ENCODE assay signal across 9 mouse cellular contexts in genomic region chr19:9083010-9083355, GRCm38 (mm10). TPM values are rescaled to one million over a fixed set of nuclear protein-coding genes. Genes with fewer than 3 reads are reported as not detected.
DNase-seq lines count a peak whose midpoint lies in the region; ATAC-seq and TF ChIP-seq lines count a peak whose summit lies in the region.
"Had no signal": no experiment of that assay in that cellular context is flagged by ENCODE, and none has a peak within 500 bp of the region (broad histone marks: within the 10 kb centered on the region; RNA-seq: fewer than 3 reads in every experiment).

No protein-coding gene starts in this region.

- no peaks in the 10 kb centered on the region for H3K9me3 ChIP-seq in kidney, embryonic 16.5 days (ENCODE audit: low read length)
- H3K9me3 ChIP-seq in kidney, embryonic 15.5 days (replicated peaks), result no peaks in the 10 kb centered on the region
- no peaks in the 10 kb centered on the region for H3K9me3 ChIP-seq in hindbrain, embryonic 14.5 days (ENCODE audit: control insufficient read depth, low read length)

- H3K9ac ChIP-seq in kidney, embryonic 16.5 days (replicated peaks; ENCODE audit: low read length), result peak overlapping the region; percentile 53; the same call in 1 of the 2 replicates
- no peak overlapping the region for H3K9ac ChIP-seq in kidney, embryonic 15.5 days
- H3K9ac ChIP-seq in hindbrain, embryonic 14.5 days, result no peak overlapping the region
- H3K9ac ChIP-seq: liver, embryonic 14.5 days had no signal

- DNase-seq in Patski (ENCODE audit: low read depth, low spot score), result no peak
- no peak for DNase-seq in hindbrain, embryonic 14.5 days (ENCODE audit: low spot score)
- DNase-seq in left cerebral cortex, adult 9 months (ENCODE audit: low spot score in 2 of 2), result no peak
- no peak for DNase-seq in layer of hippocampus, postnatal 36 days
- no peak for DNase-seq in layer of hippocampus, adult 11-12 months (ENCODE audit: low spot score)

- peak; percentile 33; the same call in 1 of the 2 replicates for ATAC-seq in kidney, embryonic 16.5 days (ENCODE audit: low FRiP score, low TSS enrichment)
- no peak; the same call in 1 of the 2 replicates for ATAC-seq in kidney, embryonic 15.5 days (replicated peaks; ENCODE audit: low FRiP score)
- ATAC-seq in Patski, result peak; percentile 50
- 0 out of 2 replicates have a peak, but pooled peaks have one; percentile 3 for ATAC-seq in hindbrain, embryonic 14.5 days (ENCODE audit: low FRiP score)
- ATAC-seq in monocyte, adult 5-6 weeks (replicated peaks; ENCODE audit: insufficient number of reproducible peaks, low FRiP score, low TSS enrichment, poor library complexity, severe bottlenecking), result 0 out of 2 replicates have a peak, but pooled peaks have one; percentile 3

- in situ Hi-C loops in Patski (cut with MboI; ENCODE audit: low pct_unique_long_range_greater_than_20kb), result no loop called here

- CTCF ChIA-PET in Patski (lab: Charles Lee), result interaction anchor here (0.6 to 5.7 kb wide), 27 partner anchors 9 to 224 kb away, joined by 3 to 40 read pairs (median 4); partner anchors contain the start of gene Tut1

- TF ChIP-seq CTCF in Patski (IDR thresholded peaks at IDR 0.05), result no peak

- H3K4me1 ChIP-seq in kidney, embryonic 16.5 days (ENCODE audit: insufficient read depth, low read length), result peaks cover 10% of the 10 kb centered on the region; the same call in 1 of the 2 replicates
- H3K4me1 ChIP-seq in kidney, embryonic 15.5 days, result peaks cover 15% of the 10 kb centered on the region
- 0 out of 2 replicates have a peak, but pooled peaks cover 4% of the 10 kb centered on the region for H3K4me1 ChIP-seq in hindbrain, embryonic 14.5 days (replicated peaks; ENCODE audit: control insufficient read depth, insufficient read depth, low read length)

- 83% methylated on average over 2 of the region's 2 CpGs for WGBS in kidney, embryonic 16.5 days
- 79% methylated on average over 2 of the region's 2 CpGs for WGBS in kidney, embryonic 15.5 days
- WGBS in hindbrain, embryonic 14.5 days, result 82% methylated on average over 2 of the region's 2 CpGs

- H3K4me3 ChIP-seq in kidney, embryonic 16.5 days (ENCODE audit: low read length), result no peak overlapping the region
- H3K4me3 ChIP-seq in kidney, embryonic 15.5 days (replicated peaks), result no peak overlapping the region
- no peak overlapping the region for H3K4me3 ChIP-seq in hindbrain, embryonic 14.5 days (replicated peaks; ENCODE audit: low read length)

- H3K36me3 ChIP-seq in kidney, embryonic 16.5 days (ENCODE audit: insufficient read depth, low read length), result no peaks in the 10 kb centered on the region
- no peaks in the 10 kb centered on the region for H3K36me3 ChIP-seq in kidney, embryonic 15.5 days
- no peaks in the 10 kb centered on the region for H3K36me3 ChIP-seq in hindbrain, embryonic 14.5 days (replicated peaks; ENCODE audit: control insufficient read depth, insufficient read depth)

- H3K27me3 ChIP-seq in kidney, embryonic 16.5 days (ENCODE audit: insufficient read depth, low read length), result no peaks in the 10 kb centered on the region
- no peaks in the 10 kb centered on the region for H3K27me3 ChIP-seq in kidney, embryonic 15.5 days
- no peaks in the 10 kb centered on the region for H3K27me3 ChIP-seq in Patski
- no peaks in the 10 kb centered on the region for H3K27me3 ChIP-seq in hindbrain, embryonic 14.5 days (ENCODE audit: control insufficient read depth, insufficient read depth, low read length)

- POLR2A ChIA-PET in Patski (lab: Charles Lee), result interaction anchor here (0.9 to 2.0 kb wide), 7 partner anchors 13 to 139 kb away, joined by 3 to 9 read pairs (median 5); partner anchors contain the start of gene Ahnak

- no peak overlapping the region for H3K27ac ChIP-seq in kidney, embryonic 16.5 days (ENCODE audit: low read length)
- no peak overlapping the region for H3K27ac ChIP-seq in kidney, embryonic 15.5 days
- no peak overlapping the region for H3K27ac ChIP-seq in hindbrain, embryonic 14.5 days
- H3K27ac ChIP-seq: liver, embryonic 14.5 days had no signal

- H3K4me2 ChIP-seq in kidney, embryonic 16.5 days (replicated peaks; ENCODE audit: low read depth, low read length), result peak overlapping the region; percentile 47; the same call in 1 of the 2 replicates
- H3K4me2 ChIP-seq in kidney, embryonic 15.5 days, result no peak overlapping the region
- H3K4me2 ChIP-seq in hindbrain, embryonic 14.5 days (replicated peaks), result no peak overlapping the region

RNA-seq across cellular contexts. Expression of gene Scgb1a1, which starts 4.8 kb away (rescaled TPM):
- polyA plus RNA-seq in kidney, embryonic 16.5 days (2015; fragmentation: Nextera tagmentation; extraction: Ambion mirVana), result 0.76 TPM in 1 of 2 replicates, not detected in the other
- not detected in 2 replicates for polyA plus RNA-seq in kidney, embryonic 15.5 days (2015; fragmentation: Nextera tagmentation; extraction: Ambion mirVana)
- polyA plus RNA-seq in Patski (2021), result not detected
- polyA plus RNA-seq in hindbrain, embryonic 14.5 days (2014; fragmentation: Nextera tagmentation; extraction: Ambion mirVana), result not detected in 2 replicates
- not detected in 3 replicates for total RNA-seq in monocyte, adult 5-6 weeks (2017)
- not detected for total RNA-seq in layer of hippocampus, postnatal 36 days (2021)
- polyA plus RNA-seq: liver, embryonic 14.5 days had no signal

RNA-seq across cellular contexts. Expression of gene Asrgl1, which starts 52.5 kb away (rescaled TPM):
- 15.0 and 15.1 TPM in 2 replicates for polyA plus RNA-seq in kidney, embryonic 16.5 days (2015; fragmentation: Nextera tagmentation; extraction: Ambion mirVana)
- 19.4 and 22.0 TPM in 2 replicates for polyA plus RNA-seq in kidney, embryonic 15.5 days (2015; fragmentation: Nextera tagmentation; extraction: Ambion mirVana)
- 9.5 TPM for polyA plus RNA-seq in Patski (2021)
- 27.0 and 32.2 TPM in 2 replicates for polyA plus RNA-seq in hindbrain, embryonic 14.5 days (2014; fragmentation: Nextera tagmentation; extraction: Ambion mirVana)
- 6.1 to 14.4 TPM (median 7.8 TPM) in 3 replicates for total RNA-seq in monocyte, adult 5-6 weeks (2017)
- total RNA-seq in layer of hippocampus, postnatal 36 days (2021), result 100 to 1,000 TPM; 134 to 156 TPM
